Mouse (Mus musculus) lung, postnatal 0 days (tissue): ENCODE results near the gene Gm44973. TPM values are rescaled to one million over a fixed set of nuclear protein-coding genes. Genes with fewer than 3 reads are reported as not detected.
A peak's percentile ranks its signal among the peaks of the same experiment; 100 is the strongest.

ENCODE experiments used
- ATAC-seq: fragments of 200-750 bp; cut with Nextera tagmentation; 2 replicates; pipeline ENCODE4 v1.8.0; 2017; ENCODE audit warnings: moderate library complexity
- DNase-seq: peaks from one replicate; pipeline ENCODE4 v3.0.0-alpha.2; 2016; ENCODE audit warnings: low spot score
- H3K27ac ChIP-seq: fragments of 300-500 bp; sonication (generic); 2 replicates; pipeline ENCODE4 v1.5.1; 2014; ENCODE audit warnings: antibody characterized with exemption, mild to moderate bottlenecking, low read length, mixed read lengths
- H3K27me3 ChIP-seq: fragments of 300-500 bp; sonication (generic); replicated peaks from 2 replicates; pipeline ENCODE4 v1.6.1; 2014; ENCODE audit warnings: low read length, mixed read lengths; ENCODE audit not compliant: insufficient read depth
- H3K36me3 ChIP-seq: fragments of 300-500 bp; sonication (generic); 2 replicates; pipeline ENCODE4 v1.6.1; 2014; ENCODE audit warnings: low read length, mixed read lengths; ENCODE audit not compliant: insufficient read depth
- H3K4me1 ChIP-seq: fragments of 300-500 bp; sonication (generic); 2 replicates; pipeline ENCODE4 v1.6.1; 2014; ENCODE audit warnings: antibody characterized with exemption, low read depth, low read length, mixed read lengths; ENCODE audit not compliant: insufficient read depth
- H3K4me2 ChIP-seq: fragments of 300-500 bp; sonication (generic); replicated peaks from 2 replicates; pipeline ENCODE4 v1.6.1; 2014; ENCODE audit warnings: low read depth, mild to moderate bottlenecking, low read length, moderate library complexity, mixed read lengths
- H3K4me3 ChIP-seq: fragments of 300-500 bp; sonication (generic); 2 replicates; pipeline ENCODE4 v1.5.1; 2014; ENCODE audit warnings: low read depth, low read length
- H3K9ac ChIP-seq: fragments of 300-500 bp; sonication (generic); replicated peaks from 2 replicates; pipeline ENCODE4 v1.6.1; 2014; ENCODE audit warnings: low read depth, mild to moderate bottlenecking
- H3K9me3 ChIP-seq: fragments of 300-500 bp; sonication (generic); 2 replicates; pipeline ENCODE4 v1.6.1; 2016; ENCODE audit warnings: low read length, mixed read lengths
- CTCF ChIP-seq: IDR thresholded peaks from 2 replicates; pipeline ENCODE4 v1.5.1; 2016; ENCODE audit warnings: antibody characterized with exemption, mild to moderate bottlenecking
- EP300 ChIP-seq: IDR thresholded peaks from 2 replicates; pipeline ENCODE4 v1.6.1; 2016; ENCODE audit warnings: antibody characterized with exemption, mild to moderate bottlenecking, control low read depth
- WGBS: fragments of 180-500 bp; shearing (Covaris S2); extraction: QIAGEN DNeasy Blood & Tissue Kit; methylation state at CpG from one replicate; pipeline ENCODE4 v1.1.7; 2014; 5-methylcytosine and 5-hydroxymethylcytosine counted together
- polyA plus RNA-seq: library from polyadenylated mRNA; unstranded; fragments of >200 nt; fragmentation: Nextera tagmentation; extraction: Ambion mirVana; gene quantifications from 2 replicates; pipeline ENCODE4 v1.2.1, GENCODE M21; 2015

Gene Gm44973
- polyA plus RNA-seq, 1 experiment from 2014 or later: 4.4 TPM

- DNase-seq (no peak), ATAC-seq (no peak)
- H3K27me3 ChIP-seq: no peaks in the 10 kb centered on the region
- TF ChIP-seq EP300 (no peak), CTCF (no peak)
- no peaks in the 10 kb centered on the region for H3K9me3 ChIP-seq
- H3K4me3 ChIP-seq: peak overlapping the region; percentile 69
- H3K36me3 ChIP-seq: peaks cover 21% of the 10 kb centered on the region; the same call in 1 of the 2 replicates
- H3K27ac ChIP-seq: peak overlapping the region; percentile 90
- peak overlapping the region; percentile 70 for H3K4me2 ChIP-seq
- WGBS: 7% methylated on average over 6 of the region's 6 CpGs
- peak overlapping the region; percentile 79 for H3K9ac ChIP-seq
- peaks cover 7% of the 10 kb centered on the region for H3K4me1 ChIP-seq
These were observed 65.5 kb downstream of the Gm44973 start for GRCm38 (mm10) chr7:5080815-5081214.

DNA sequence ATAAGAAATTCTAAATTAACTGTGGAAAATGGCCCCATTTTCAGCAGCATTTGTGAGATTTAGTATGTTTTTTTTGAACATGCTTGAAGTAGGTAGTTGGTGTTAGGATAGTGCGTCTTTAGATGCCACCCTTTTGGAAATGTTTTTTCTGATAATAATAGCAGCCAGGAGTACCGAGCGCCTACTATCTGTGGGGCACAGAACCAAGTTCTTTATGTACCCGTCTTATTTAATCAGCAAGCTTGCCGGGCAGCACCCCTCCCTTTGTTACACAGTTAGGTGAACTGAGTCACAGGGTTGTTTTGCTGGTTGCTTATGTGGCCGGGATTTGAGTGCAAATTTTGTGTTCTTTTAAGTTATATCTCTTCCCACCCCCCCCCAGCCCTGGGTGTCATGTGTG, 65.9 kb downstream of the Gm44973 start:
- H3K4me3 ChIP-seq: peak overlapping the region; percentile 69; the same call in 1 of the 2 replicates
- no peaks in the 10 kb centered on the region for H3K9me3 ChIP-seq
- peaks cover 18% of the 10 kb centered on the region; the same call in 1 of the 2 replicates for H3K36me3 ChIP-seq
- H3K4me1 ChIP-seq: peaks cover 7% of the 10 kb centered on the region
- ATAC-seq: no peak
- DNase-seq: no peak
- no peaks in the 10 kb centered on the region for H3K27me3 ChIP-seq
- TF ChIP-seq CTCF: no peak
- TF ChIP-seq EP300: no peak
- peak overlapping the region; percentile 70 for H3K4me2 ChIP-seq
- no peak overlapping the region for H3K9ac ChIP-seq
- WGBS: 42% methylated on average over 6 of the region's 6 CpGs
- no peak overlapping the region for H3K27ac ChIP-seq

GRCm38 (mm10) chr7:5081939-5082338, 66.6 kb downstream of the Gm44973 start:
- DNase-seq (peak; percentile 37), ATAC-seq (no peak)
- Histone ChIP-seq H3K27ac (no peak overlapping the region), H3K27me3 (no peaks in the 10 kb centered on the region), H3K4me2 (no peak overlapping the region), H3K4me1 (peaks cover 7% of the 10 kb centered on the region), H3K4me3 (no peak overlapping the region), H3K9me3 (no peaks in the 10 kb centered on the region), H3K36me3 (peaks cover 11% of the 10 kb centered on the region; the same call in 1 of the 2 replicates), H3K9ac (no peak overlapping the region)
- 78% methylated on average over 2 of the region's 2 CpGs for WGBS
- no peak for TF ChIP-seq EP300
- TF ChIP-seq CTCF: no peak

Other genes with a start within 250 kb of the Gm44973 start
- not detected in 2 replicates for gene Fam71e2, start 244.2 kb upstream of the Gm44973 start, polyA plus RNA-seq
- gene Il11, start 232.6 kb upstream of the Gm44973 start, polyA plus RNA-seq: 0.29 and 0.64 TPM in 2 replicates
- 0.55 and 0.74 TPM in 2 replicates for gene Tmem190, start 232.6 kb upstream of the Gm44973 start, polyA plus RNA-seq
- 39.2 and 45.4 TPM in 2 replicates for gene Tmem238, start 225.8 kb upstream of the Gm44973 start, polyA plus RNA-seq
- gene Rpl28, start 222.6 kb upstream of the Gm44973 start, polyA plus RNA-seq: 282 and 294 TPM in 2 replicates
- 158 and 162 TPM in 2 replicates for gene Ube2s, start 202.9 kb upstream of the Gm44973 start, polyA plus RNA-seq
- 0.43 and 0.51 TPM in 2 replicates for gene Shisa7, start 170.8 kb upstream of the Gm44973 start, polyA plus RNA-seq
- 12.7 and 16.1 TPM in 2 replicates for gene Isoc2b, start 145.2 kb upstream of the Gm44973 start, polyA plus RNA-seq
- gene Isoc2a, start 138.3 kb upstream of the Gm44973 start, polyA plus RNA-seq: 0.53 and 0.57 TPM in 2 replicates
- gene Gm36210, start 109.0 kb upstream of the Gm44973 start, polyA plus RNA-seq: not detected in 2 replicates
- 2.7 TPM in 2 replicates for gene Zfp628, start 100.3 kb upstream of the Gm44973 start, polyA plus RNA-seq
- 1.1 and 2.3 TPM in 2 replicates for gene Nat14, start 93.5 kb upstream of the Gm44973 start, polyA plus RNA-seq
- 1.4 and 1.7 TPM in 2 replicates for gene Ssc5d, start 89.7 kb upstream of the Gm44973 start, polyA plus RNA-seq
- 0.19 and 0.26 TPM in 2 replicates for gene Sbk2, start 51.1 kb upstream of the Gm44973 start, polyA plus RNA-seq
- gene Sbk3, start 44.3 kb upstream of the Gm44973 start, polyA plus RNA-seq: 0.37 TPM in 2 replicates
- 29.7 and 30.6 TPM in 2 replicates for gene Zfp579, start 19.3 kb upstream of the Gm44973 start, polyA plus RNA-seq
- 22.4 and 24.6 TPM in 2 replicates for gene Zfp524, start 1.1 kb upstream of the Gm44973 start, polyA plus RNA-seq
- gene Fiz1, start 799 bp upstream of the Gm44973 start, polyA plus RNA-seq: 20.5 and 20.8 TPM in 2 replicates
- gene Zfp865, start 4.9 kb downstream of the Gm44973 start, polyA plus RNA-seq: 3.4 and 3.8 TPM in 2 replicates
- gene Ccdc106, start 5.1 kb downstream of the Gm44973 start, polyA plus RNA-seq: 0.42 and 1.2 TPM in 2 replicates
- not detected in 2 replicates for gene 4632433K11Rik, start 18.6 kb downstream of the Gm44973 start, polyA plus RNA-seq
- 6.5 and 7.7 TPM in 2 replicates for gene Zfp784, start 22.9 kb downstream of the Gm44973 start, polyA plus RNA-seq
- gene Zfp580, start 36.0 kb downstream of the Gm44973 start, polyA plus RNA-seq: 25.7 and 30.4 TPM in 2 replicates
- gene U2af2, start 46.6 kb downstream of the Gm44973 start, polyA plus RNA-seq: 42.0 and 46.1 TPM in 2 replicates
- gene Epn1, start 64.7 kb downstream of the Gm44973 start, polyA plus RNA-seq: 40.7 and 41.6 TPM in 2 replicates
- gene Rfpl4, start 101.5 kb downstream of the Gm44973 start, polyA plus RNA-seq: not detected in 2 replicates
- gene Rasl2-9, start 110.5 kb downstream of the Gm44973 start, polyA plus RNA-seq: 0.52 and 0.88 TPM in 2 replicates
- not detected in 2 replicates for gene Vmn1r55, start 134.2 kb downstream of the Gm44973 start, polyA plus RNA-seq
- not detected in 2 replicates for gene Vmn1r56, start 181.3 kb downstream of the Gm44973 start, polyA plus RNA-seq
- gene Vmn1r57, start 203.0 kb downstream of the Gm44973 start, polyA plus RNA-seq: not detected in 2 replicates